Mouse (Mus musculus) left cerebral cortex, adult 2 months (tissue): Measurements from ENCODE around the gene Rwdd2a. TPM values are rescaled to one million over a fixed set of nuclear protein-coding genes. Genes with fewer than 3 reads are reported as not detected.
A peak's percentile ranks its signal among the peaks of the same experiment; 100 is the strongest.
"Not testable (repeated sequence)": the region's sequence is repeated elsewhere in the genome, so short reads cannot be mapped to it uniquely, and the experiment has no call there.

Experiments used
- DNase-seq, 2 experiments: peaks; one replicate each; pipeline ENCODE4 v3.0.0; 2021 to 2022; ENCODE audit warnings: low spot score in 2 of 2, mixed read lengths in 1 of 2; ENCODE audit errors: extremely low spot score in 1 of 2
- H3K27ac ChIP-seq: fragments of 200-600 bp; 2 replicates; pipeline ENCODE4 v1.8.1; 2022
- H3K4me3 ChIP-seq: fragments of 200-600 bp; 2 replicates; pipeline ENCODE4 v1.8.1; 2022
- CTCF ChIP-seq: fragments of 200-600 bp; IDR thresholded peaks from 2 replicates; pipeline ENCODE4 v1.8.1; 2022; ENCODE audit warnings: antibody characterized with exemption, mild to moderate bottlenecking, moderate library complexity
- intact Hi-C: fragments of 180-260 bp; cut with DNase I; formaldehyde crosslinking; loops from one replicate; pipeline ENCODE4 v1.15.1; 2025
- total RNA-seq, 2 experiments: library from RNA; stranded (reverse); gene quantifications; 2 replicates each; pipeline ENCODE4 v1.2.3; 2021

Gene Rwdd2a
- total RNA-seq, 2 experiments from 2014 or later: 24.0 to 25.5 TPM

- intact Hi-C loops: loop anchor here (5.0 to 10.0 kb wide), 2 partner anchors 796 to 823 kb away; partner anchors contain the start of gene Ibtk
- Histone ChIP-seq H3K4me3 (no peak overlapping the region), H3K27ac (no peak overlapping the region)
- DNase-seq: no peak
- no peak for TF ChIP-seq CTCF
These were observed 1.4 kb upstream of the Rwdd2a start for GRCm38 (mm10) chr9:86570261-86570890.

- no peak overlapping the region for H3K27ac ChIP-seq
- DNase-seq: no peak
- intact Hi-C loops: loop anchor here (1.0 to 10.0 kb wide), 3 partner anchors 104 to 824 kb away; partner anchors contain the start of genes Dop1a and Ibtk
- no peak for TF ChIP-seq CTCF
- peak overlapping the region; percentile 96 for H3K4me3 ChIP-seq
These were observed 845 bp upstream of the Rwdd2a start for GRCm38 (mm10) chr9:86570946-86571345.

- TF ChIP-seq CTCF: no peak
- H3K4me3 ChIP-seq: peak overlapping the region; percentile 96
- H3K27ac ChIP-seq: peak overlapping the region; percentile 79
- intact Hi-C loops: loop anchor here (5.0 to 10.0 kb wide), 2 partner anchors 797 to 825 kb away; partner anchors contain the start of gene Ibtk
- DNase-seq: peak; percentile 40 to 49
These were observed 405 bp downstream of the Rwdd2a start for GRCm38 (mm10) chr9:86572196-86572595.

GRCm38 (mm10) chr9:86572636-86573291 lies 973 bp downstream of the Rwdd2a start:
- peak; percentile 72 to 79 for DNase-seq
- peak overlapping the region; percentile 96 for H3K4me3 ChIP-seq
- no peak overlapping the region; the same call in 1 of the 2 replicates for H3K27ac ChIP-seq
- intact Hi-C loops: loop anchor here (5.0 to 10.0 kb wide), 2 partner anchors 798 to 825 kb away; partner anchors contain the start of gene Ibtk
- peak; percentile 82 for TF ChIP-seq CTCF

GRCm38 (mm10) chr9:86573616-86574303 lies 2.0 kb downstream of the Rwdd2a start:
- intact Hi-C loops: loop anchor here (5.0 to 10.0 kb wide), 2 partner anchors 799 to 826 kb away; partner anchors contain the start of gene Ibtk
- Histone ChIP-seq H3K27ac (no peak overlapping the region), H3K4me3 (no peak overlapping the region)
- no peak for DNase-seq
- TF ChIP-seq CTCF: no peak

- no peak for DNase-seq
- no peak for TF ChIP-seq CTCF
- no peak overlapping the region for H3K27ac ChIP-seq
- H3K4me3 ChIP-seq: no peak overlapping the region
- intact Hi-C loops: loop anchor here (10.0 kb wide), 1 partner anchor 800 kb away; no protein-coding TSS in a partner anchor
These were observed 3.4 kb downstream of the Rwdd2a start for GRCm38 (mm10) chr9:86575178-86575577.

GRCm38 (mm10) chr9:86579657-86580056 lies 7.9 kb downstream of the Rwdd2a start:
- DNase-seq: no peak
- intact Hi-C loops: loop anchor here (10.0 kb wide), 1 partner anchor 805 kb away; no protein-coding TSS in a partner anchor

GRCm38 (mm10) chr9:86583740-86584139 lies 11.9 kb downstream of the Rwdd2a start:
- TF ChIP-seq CTCF: peak; percentile 94
- intact Hi-C loops: no loop called here
- H3K27ac ChIP-seq: no peak overlapping the region
- H3K4me3 ChIP-seq: no peak overlapping the region
- peak; percentile 73 to 74 for DNase-seq

More at GRCm38 (mm10) chr9:86579657-86580056, 7.9 kb downstream of the Rwdd2a start:
- TF ChIP-seq CTCF: no peak
- no peak overlapping the region for H3K4me3 ChIP-seq
- H3K27ac ChIP-seq: no peak overlapping the region

- intact Hi-C loops: no loop called here
- no peak overlapping the region for H3K4me3 ChIP-seq
- no peak for TF ChIP-seq CTCF
- H3K27ac ChIP-seq: no peak overlapping the region
- no peak for DNase-seq
These were observed 15.4 kb downstream of the Rwdd2a start for GRCm38 (mm10) chr9:86587019-86587795.

GRCm38 (mm10) chr9:86592676-86593668 lies 21.2 kb downstream of the Rwdd2a start:
- Histone ChIP-seq H3K27ac (peak overlapping the region; percentile 29; the same call in 1 of the 2 replicates), H3K4me3 (no peak overlapping the region)
- intact Hi-C loops: loop anchor here (1.0 to 2.0 kb wide), 2 partner anchors 153 to 208 kb away; no protein-coding TSS in a partner anchor
- DNase-seq: peak; percentile 47 to 48
- peak; percentile 81 for TF ChIP-seq CTCF

- DNase-seq, intact Hi-C loops, H3K4me3 ChIP-seq, H3K27ac ChIP-seq: not testable (repeated sequence)
These were observed 22.6 kb downstream of the Rwdd2a start for GRCm38 (mm10) chr9:86594357-86594767.

GRCm38 (mm10) chr9:86596983-86597382 lies 25.2 kb downstream of the Rwdd2a start:
- H3K4me3 ChIP-seq, intact Hi-C loops, DNase-seq, H3K27ac ChIP-seq: not testable (repeated sequence)
